Mouse (Mus musculus): ENCODE measurements around the gene Neurod1. TPM values are rescaled to one million over a fixed set of nuclear protein-coding genes. Genes with fewer than 3 reads are reported as not detected.

Gene Neurod1
- polyA plus RNA-seq (2015; fragmentation: Nextera tagmentation; extraction: Ambion mirVana): 0.06 TPM in 1 of 2 replicates, not detected in the other

DNA sequence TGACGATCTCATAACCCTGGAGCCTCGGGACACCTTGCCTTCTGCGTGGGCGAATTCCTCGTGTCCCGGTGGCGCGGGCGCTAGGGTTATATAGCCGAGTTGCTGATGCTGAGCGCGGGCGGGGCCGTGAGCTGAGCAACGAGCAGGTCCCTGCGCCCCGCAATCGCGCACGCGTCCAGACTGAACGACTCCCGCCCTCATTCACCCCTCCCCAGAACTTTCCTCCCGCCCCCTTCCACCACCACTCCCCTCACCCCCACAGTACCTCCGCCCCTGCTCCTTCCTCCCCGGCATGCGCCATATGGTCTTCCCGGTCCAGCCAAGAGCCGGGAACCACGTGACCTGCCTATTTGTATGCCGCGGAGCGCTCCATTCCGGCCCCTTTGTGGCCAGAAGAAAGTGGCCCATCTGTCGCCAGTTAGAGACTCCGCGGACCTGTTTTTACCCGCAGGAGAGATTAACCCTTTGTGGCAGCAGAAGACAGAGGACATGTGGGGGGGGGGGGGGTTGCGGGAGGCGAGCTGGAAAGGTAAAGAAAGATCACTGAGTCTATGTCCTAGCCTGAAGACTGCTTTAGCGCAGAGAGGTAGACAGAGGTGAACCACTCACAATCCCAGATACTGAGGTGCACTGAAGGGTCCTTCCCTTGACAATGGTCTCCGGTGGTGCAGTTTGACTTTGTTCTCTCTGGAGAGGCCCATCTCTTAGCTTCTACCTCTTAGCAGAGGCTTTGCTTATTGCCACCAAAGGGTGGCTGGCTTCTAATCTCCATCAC is at the start of gene Neurod1, which contains the start of gene Cerkl:
Gene Neurod1 (minus strand): TSS at position 177 of the 775 bp plus-strand sequence.
Gene Cerkl (minus strand): TSS at position 211 of the 775 bp plus-strand sequence.

Other genes with a start within 250 kb of the Neurod1 start
- 33.1 and 34.4 TPM in 2 replicates for gene Itga4, start 201.3 kb downstream of the Neurod1 start, polyA plus RNA-seq (2015; fragmentation: Nextera tagmentation; extraction: Ambion mirVana)
- 5.2 and 6.5 TPM in 2 replicates for gene Cerkl, start within 50 bp of the Neurod1 start, polyA plus RNA-seq (2015; fragmentation: Nextera tagmentation; extraction: Ambion mirVana)
- 4.1 and 5.0 TPM in 2 replicates for gene Itprid2, start 178.6 kb upstream of the Neurod1 start, polyA plus RNA-seq (2015; fragmentation: Nextera tagmentation; extraction: Ambion mirVana)

All from spleen, postnatal 0 days (tissue).